8 mouse cellular contexts compared by ENCODE assay signal in the genomic region with DNA sequence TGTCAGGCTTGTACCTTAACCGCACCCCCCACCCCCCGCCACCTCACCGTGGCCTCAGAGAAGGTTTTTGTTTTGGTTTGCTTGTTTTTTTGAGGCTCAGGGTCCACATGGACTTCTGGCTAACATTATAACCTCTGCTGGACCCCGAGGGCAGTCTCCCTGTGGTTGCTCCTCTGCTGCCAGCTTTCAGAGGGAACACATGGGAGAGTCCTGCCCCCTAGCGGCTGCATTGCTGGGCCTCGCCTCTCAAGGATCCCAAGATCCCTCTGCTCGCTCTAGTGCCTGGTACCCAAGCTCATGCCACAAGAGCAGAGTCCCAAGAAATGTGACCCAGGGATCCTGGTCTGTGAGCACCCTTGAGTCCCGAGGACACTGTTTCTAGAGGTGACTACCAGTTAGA. TPM values are rescaled to one million over a fixed set of nuclear protein-coding genes. Genes with fewer than 3 reads are reported as not detected.
DNase-seq lines count a peak whose midpoint lies in the region; ATAC-seq and TF ChIP-seq lines count a peak whose summit lies in the region.

No protein-coding gene starts in this region.

- no peaks in the 10 kb centered on the region for H3K36me3 ChIP-seq in midbrain, embryonic 11.5 days (ENCODE audit: control insufficient read depth, insufficient read depth, low read length)
- no peaks in the 10 kb centered on the region for H3K36me3 ChIP-seq in midbrain, embryonic 13.5 days
- H3K36me3 ChIP-seq in liver, postnatal 0 days (replicated peaks; ENCODE audit: insufficient read depth, low read length), result no peaks in the 10 kb centered on the region

- no peaks in the 10 kb centered on the region for H3K27me3 ChIP-seq in midbrain, embryonic 11.5 days (ENCODE audit: control insufficient read depth, insufficient read depth, low read length)
- H3K27me3 ChIP-seq in midbrain, embryonic 13.5 days, result no peaks in the 10 kb centered on the region
- H3K27me3 ChIP-seq in liver, postnatal 0 days (ENCODE audit: insufficient read depth, low read length), result no peaks in the 10 kb centered on the region

- no peak overlapping the region for H3K4me3 ChIP-seq in midbrain, embryonic 11.5 days (ENCODE audit: low read depth, low read length)
- no peak overlapping the region for H3K4me3 ChIP-seq in midbrain, embryonic 13.5 days (replicated peaks)
- no peak overlapping the region for H3K4me3 ChIP-seq in liver, postnatal 0 days (ENCODE audit: low read depth, low read length)

- TF ChIP-seq CTCF in liver, postnatal 0 days (IDR thresholded peaks at IDR 0.05; ENCODE audit: low read depth), result peak; percentile 87

- WGBS in midbrain, embryonic 11.5 days, result 31% methylated on average over 8 of the region's 8 CpGs
- 32% methylated on average over 8 of the region's 8 CpGs for WGBS in midbrain, embryonic 13.5 days
- WGBS in liver, postnatal 0 days (ENCODE audit: insufficient replicate concordance), result 36% methylated on average over 8 of the region's 8 CpGs

- H3K9me3 ChIP-seq in midbrain, embryonic 11.5 days (ENCODE audit: control insufficient read depth, low read length), result no peaks in the 10 kb centered on the region
- no peaks in the 10 kb centered on the region for H3K9me3 ChIP-seq in midbrain, embryonic 13.5 days
- no peaks in the 10 kb centered on the region for H3K9me3 ChIP-seq in liver, postnatal 0 days (ENCODE audit: low read length)

- H3K4me1 ChIP-seq in midbrain, embryonic 11.5 days (ENCODE audit: control insufficient read depth, insufficient read depth, low read length), result peaks cover 3% of the 10 kb centered on the region; the same call in 1 of the 2 replicates
- peaks cover 15% of the 10 kb centered on the region for H3K4me1 ChIP-seq in midbrain, embryonic 13.5 days (replicated peaks)
- peaks cover 11% of the 10 kb centered on the region for H3K4me1 ChIP-seq in liver, postnatal 0 days (ENCODE audit: insufficient read depth)

- peak; percentile 30; the same call in 1 of the 2 replicates for ATAC-seq in midbrain, embryonic 11.5 days (ENCODE audit: low FRiP score)
- ATAC-seq in midbrain, embryonic 13.5 days, result no peak
- peak; percentile 38 to 57; a peak in 2 of 4 replicates for ATAC-seq in hematopoietic stem cell, adult 5-6 weeks (replicated peaks in 1 of 2; ENCODE audit: insufficient read depth in 1 of 2, low FRiP score in 2 of 2, low TSS enrichment in 1 of 2, low read depth in 1 of 2, poor library complexity in 2 of 2, severe bottlenecking in 2 of 2)
- ATAC-seq in liver, postnatal 0 days, result peak; percentile 37; the same call in 1 of the 2 replicates

- no peak for TF ChIP-seq EP300 in liver, postnatal 0 days (IDR thresholded peaks at IDR 0.05; ENCODE audit: low read depth)

- H3K27ac ChIP-seq in midbrain, embryonic 11.5 days (ENCODE audit: low read depth, low read length), result no peak overlapping the region
- H3K27ac ChIP-seq in midbrain, embryonic 13.5 days, result no peak overlapping the region
- no peak overlapping the region for H3K27ac ChIP-seq in liver, postnatal 0 days (ENCODE audit: low read depth)

- DNase-seq in adrenal gland, adult (ENCODE audit: inconsistent age in 2 of 2, low spot score in 1 of 2), result peak; percentile 65 to 83
- no peak for DNase-seq in adrenal gland, adult 8-10 months
- DNase-seq in midbrain, embryonic 11.5 days (ENCODE audit: low spot score, missing footprints), result peak; percentile 95
- peak; percentile 69 to 72 for DNase-seq in cerebellum, postnatal 10 days
- DNase-seq in liver, postnatal 0 days, result peak; percentile 84
- DNase-seq in spleen, adult 18-20 months, result peak; percentile 19 to 58

- H3K4me2 ChIP-seq in midbrain, embryonic 11.5 days, result no peak overlapping the region
- no peak overlapping the region for H3K4me2 ChIP-seq in midbrain, embryonic 13.5 days (replicated peaks)
- H3K4me2 ChIP-seq in liver, postnatal 0 days (ENCODE audit: low read depth, low read length), result no peak overlapping the region

- no peak overlapping the region for H3K9ac ChIP-seq in midbrain, embryonic 11.5 days (ENCODE audit: low read length)
- no peak overlapping the region for H3K9ac ChIP-seq in midbrain, embryonic 13.5 days (replicated peaks)
- no peak overlapping the region for H3K9ac ChIP-seq in liver, postnatal 0 days (replicated peaks)

RNA-seq across cellular contexts. Expression of gene Sfmbt1, which starts 15.0 kb away (rescaled TPM):
- 10 to 100 TPM; 26.7 to 31.3 (median 30.3) TPM for total RNA-seq in adrenal gland, adult 8-10 months (2022)
- polyA plus RNA-seq in midbrain, embryonic 11.5 days (2014; fragmentation: Nextera tagmentation; extraction: Ambion mirVana), result 22.0 and 24.5 TPM in 2 replicates
- polyA plus RNA-seq in midbrain, embryonic 13.5 days (2015; fragmentation: Nextera tagmentation; extraction: Ambion mirVana), result 21.2 and 21.5 TPM in 2 replicates
- 12.5 and 12.6 TPM in 2 replicates for total RNA-seq in hematopoietic stem cell, adult 5-6 weeks (2017)
- 15.0 and 15.8 TPM in 2 replicates for polyA plus RNA-seq in liver, postnatal 0 days (2015; fragmentation: Nextera tagmentation; extraction: Ambion mirVana)

RNA-seq across cellular contexts. Expression of gene Rft1, which starts 45.5 kb away (rescaled TPM):
- total RNA-seq in adrenal gland, adult 8-10 months (2022), result 10 to 100 TPM; 31.0 to 39.7 (median 33.2) TPM
- 11.0 and 12.3 TPM in 2 replicates for polyA plus RNA-seq in midbrain, embryonic 11.5 days (2014; fragmentation: Nextera tagmentation; extraction: Ambion mirVana)
- 10.8 and 10.9 TPM in 2 replicates for polyA plus RNA-seq in midbrain, embryonic 13.5 days (2015; fragmentation: Nextera tagmentation; extraction: Ambion mirVana)
- total RNA-seq in hematopoietic stem cell, adult 5-6 weeks (2017), result 15.7 and 19.7 TPM in 2 replicates
- polyA plus RNA-seq in liver, postnatal 0 days (2015; fragmentation: Nextera tagmentation; extraction: Ambion mirVana), result 6.6 and 7.0 TPM in 2 replicates
